Mouse (Mus musculus) MN1 (cell line): Measurements from ENCODE around the gene Tmem219.

Experiments used
- DNase-seq: peaks from one replicate; pipeline ENCODE4 v3.0.0-alpha.2; 2016; ENCODE audit warnings: low spot score

Tmem219 gene

DNA sequence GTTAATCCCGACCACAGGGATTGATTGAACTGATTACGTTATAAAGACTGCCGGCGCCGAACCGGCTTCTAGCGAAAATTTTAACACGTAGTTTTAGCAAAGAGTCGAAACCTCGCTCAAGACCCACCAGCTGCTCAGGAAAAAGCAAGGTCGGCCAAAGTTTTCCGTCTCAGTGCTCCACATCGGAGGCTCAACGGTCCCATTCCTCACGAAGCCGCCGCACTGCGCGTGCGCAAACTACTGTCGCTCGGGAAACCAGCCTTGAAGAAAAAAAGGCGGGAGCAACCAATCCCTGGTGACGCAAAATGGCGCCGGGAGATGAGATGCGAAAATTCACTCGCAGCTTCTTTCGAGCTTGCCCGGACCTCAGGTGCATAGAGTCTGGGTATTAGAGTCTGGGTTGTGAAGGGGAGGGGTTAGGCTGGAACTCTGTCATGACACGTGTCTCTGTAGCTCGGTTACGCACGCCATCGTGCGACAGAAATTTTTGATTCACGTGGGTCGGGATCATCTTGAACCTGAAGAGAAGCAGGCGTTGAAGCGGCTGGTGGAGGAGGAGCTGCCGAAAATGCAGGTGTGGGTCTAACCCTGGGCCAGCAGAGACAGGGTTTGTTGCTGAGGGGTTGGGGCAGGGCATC is 60.5 kb downstream of the Tmem219 start, which contains the start of gene Ino80e:
Ino80e (minus strand) TSS at position 231 of the 638 bp plus-strand sequence.
- peak; percentile 96 for DNase-seq

DNA sequence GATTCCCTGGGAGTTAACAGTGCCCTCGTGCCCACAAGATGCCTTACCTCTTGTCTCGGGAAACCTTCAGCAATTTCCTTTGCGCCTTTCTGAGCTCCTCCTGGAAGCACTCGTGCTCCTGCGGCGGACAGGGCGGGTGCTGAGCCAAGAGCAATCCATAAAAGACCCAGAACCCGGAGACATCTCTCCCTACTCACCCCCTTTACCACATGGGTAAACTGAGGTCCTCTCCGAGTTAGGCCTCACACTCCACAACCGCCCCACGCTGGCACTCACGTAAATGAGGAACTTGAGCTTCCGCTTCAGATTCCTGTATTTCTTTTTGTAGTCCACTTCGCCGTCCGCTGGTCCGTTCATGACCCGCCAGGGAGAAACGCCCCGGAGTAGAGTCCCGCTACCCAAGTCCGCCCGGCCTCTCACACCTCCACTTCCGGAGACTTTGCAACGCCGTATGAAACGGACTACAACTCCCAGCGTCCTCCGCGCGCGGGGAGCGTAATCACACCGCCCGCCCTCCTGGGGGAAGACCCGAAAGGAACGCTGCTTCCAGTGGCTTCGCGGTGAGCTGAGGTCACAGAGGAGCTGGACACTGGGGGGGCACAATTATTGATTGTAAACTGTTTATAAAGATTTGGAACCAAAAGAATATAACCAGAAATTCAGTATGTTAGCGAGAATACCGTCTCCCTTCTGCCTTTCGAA is 61.1 kb downstream of the Tmem219 start, which contains the start of gene Hirip3:
Hirip3 (plus strand) TSS at position 544 of the 702 bp plus-strand sequence.
- peak; percentile 96 for DNase-seq

DNA sequence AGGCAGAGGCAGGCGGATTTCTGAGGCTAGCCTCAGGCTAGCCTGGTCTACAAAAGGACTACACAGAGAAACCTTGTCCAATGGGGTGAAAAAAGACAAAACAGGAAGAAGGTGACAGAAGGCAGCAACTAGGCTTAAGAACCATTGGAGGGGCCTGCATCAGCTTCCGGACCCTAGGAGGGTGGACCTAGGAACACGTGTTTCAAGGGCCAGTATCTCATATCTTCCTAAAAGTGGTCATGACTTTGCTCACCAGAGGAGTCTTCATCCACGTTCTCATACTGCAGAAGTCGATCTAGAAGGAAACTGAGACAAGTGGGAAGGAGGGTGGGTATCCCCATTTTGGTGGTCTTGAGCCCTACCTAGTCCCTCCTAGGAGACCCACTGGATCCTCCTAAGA is 61.7 kb downstream of the Tmem219 start:
- no peak for DNase-seq

DNA sequence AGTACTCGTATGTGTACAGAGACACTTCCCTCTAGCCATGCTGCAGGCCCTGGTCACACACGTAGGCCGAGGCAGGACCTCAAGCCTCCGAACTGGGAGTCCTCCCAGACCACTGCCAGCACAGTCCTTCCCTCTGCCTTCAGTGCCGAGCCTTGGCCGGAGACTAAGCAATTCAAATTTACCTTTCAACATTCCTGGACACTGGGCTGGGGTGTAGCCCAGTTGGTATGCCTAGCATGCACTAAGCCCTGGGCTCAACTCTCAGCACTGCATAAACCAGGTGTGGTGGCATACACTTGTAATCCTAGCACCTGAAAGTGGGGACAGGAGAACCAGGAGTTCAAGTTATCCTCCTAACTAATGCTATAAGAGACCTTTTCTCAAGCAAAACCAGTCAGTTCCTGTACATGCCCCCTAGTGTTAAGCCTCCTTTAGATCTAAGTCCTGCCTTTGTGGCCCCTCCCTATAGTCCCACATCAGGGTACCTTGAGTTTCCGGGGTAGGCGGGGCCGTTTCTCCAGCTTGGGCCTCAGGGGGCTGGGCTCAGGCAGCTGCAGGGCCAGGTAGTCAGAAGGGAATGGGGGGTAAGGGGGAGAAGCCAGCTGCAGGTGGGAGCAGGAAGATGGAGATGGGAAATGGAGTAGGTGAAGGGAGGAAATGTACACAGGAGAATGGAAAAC is 65.8 kb downstream of the Tmem219 start:
- no peak for DNase-seq

DNA sequence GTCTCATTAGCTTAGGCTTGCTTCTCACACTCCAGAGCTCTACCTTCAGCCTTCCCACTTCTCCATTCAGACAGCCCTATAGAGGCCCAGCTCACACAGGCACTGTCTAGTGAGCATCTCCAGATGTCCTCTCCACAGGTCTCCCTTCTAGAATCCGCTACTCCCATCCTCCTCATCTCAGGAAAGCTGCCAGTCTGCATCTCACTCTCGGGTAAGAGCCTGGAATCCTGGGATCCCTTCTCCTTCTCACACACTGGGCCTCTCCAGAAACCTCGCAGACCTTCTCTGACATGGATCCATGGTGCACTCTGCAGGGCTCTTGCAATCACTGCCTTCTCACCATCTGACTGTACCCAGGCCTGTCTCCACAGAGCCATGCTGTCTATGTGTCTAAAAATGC is 67.1 kb downstream of the Tmem219 start:
- DNase-seq = no peak

DNA sequence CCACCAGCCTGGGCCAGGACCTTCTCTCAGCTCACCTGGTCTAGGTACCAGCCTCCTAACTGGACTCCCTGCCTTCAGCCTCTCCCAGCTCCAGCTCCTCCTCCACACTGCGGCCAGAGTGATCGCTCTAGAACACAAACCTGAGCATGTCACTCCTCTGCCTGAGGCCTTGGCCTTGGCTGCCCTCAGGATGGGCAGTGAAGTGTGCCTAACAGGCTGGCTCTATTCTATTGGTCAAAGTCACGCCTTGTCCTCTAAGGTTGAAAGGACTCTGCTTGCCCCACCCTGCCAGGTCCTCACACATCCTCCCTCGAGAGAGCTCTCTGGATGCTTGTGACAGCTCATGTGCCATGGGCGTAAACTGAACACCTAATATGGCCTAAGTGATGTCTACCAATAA is 69.3 kb downstream of the Tmem219 start:
- no peak for DNase-seq

DNA sequence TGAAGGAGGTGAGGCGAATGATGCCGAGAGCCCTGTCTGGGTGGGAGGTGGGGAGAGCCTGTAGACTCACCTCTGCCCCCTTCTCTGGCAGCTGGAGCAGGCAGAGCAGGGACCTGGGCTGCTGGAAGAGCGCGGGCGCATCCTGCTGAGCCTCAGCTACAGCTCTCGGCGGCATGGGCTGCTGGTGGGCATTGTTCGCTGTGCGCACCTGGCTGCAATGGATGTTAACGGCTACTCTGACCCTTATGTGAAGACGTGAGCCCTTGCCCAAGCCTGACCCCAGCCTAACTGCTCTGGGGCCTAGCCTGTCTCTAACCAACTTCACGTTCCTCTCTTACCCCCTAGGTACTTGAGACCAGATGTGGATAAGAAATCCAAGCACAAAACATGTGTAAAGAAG is 71.5 kb downstream of the Tmem219 start:
- no peak for DNase-seq

DNA sequence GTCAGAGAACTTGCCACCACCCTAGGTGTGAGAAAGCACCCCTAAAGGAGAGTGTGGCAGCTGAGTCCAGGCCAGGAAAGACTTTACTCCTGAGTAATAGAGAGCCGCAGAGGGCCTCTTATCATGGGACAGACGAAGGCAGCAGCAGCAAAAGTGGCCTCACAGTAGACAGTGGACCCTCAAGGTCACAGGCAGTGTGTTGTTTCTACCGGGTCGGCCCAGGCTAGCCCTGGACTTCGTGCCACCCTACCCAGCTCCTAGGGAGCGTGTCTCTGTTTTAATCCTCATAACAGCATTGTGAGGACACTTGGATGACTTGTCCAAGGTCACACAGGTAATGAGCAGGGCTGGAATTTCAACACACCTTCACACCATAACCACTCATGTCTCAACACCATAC is 72.6 kb downstream of the Tmem219 start:
- DNase-seq = no peak

DNA sequence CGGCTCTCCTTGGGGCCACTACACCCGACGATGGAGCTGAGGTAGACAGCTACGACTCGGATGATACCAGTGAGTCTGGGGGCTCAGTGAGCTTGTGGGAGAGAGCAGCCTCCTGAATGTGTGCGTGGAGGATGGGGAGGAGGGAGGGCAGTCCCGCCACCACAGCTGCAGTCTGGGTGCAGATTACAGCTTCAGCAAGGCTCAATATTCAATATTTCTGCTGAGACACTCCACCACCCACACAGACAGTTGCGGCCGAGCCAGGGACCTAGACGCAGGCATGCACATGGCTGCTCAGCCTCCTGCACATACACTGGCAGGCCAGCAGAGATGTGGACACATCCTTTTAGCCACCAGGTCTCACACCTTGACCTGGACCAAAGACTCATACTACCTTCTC is 73.9 kb downstream of the Tmem219 start:
- DNase-seq = no peak

DNA sequence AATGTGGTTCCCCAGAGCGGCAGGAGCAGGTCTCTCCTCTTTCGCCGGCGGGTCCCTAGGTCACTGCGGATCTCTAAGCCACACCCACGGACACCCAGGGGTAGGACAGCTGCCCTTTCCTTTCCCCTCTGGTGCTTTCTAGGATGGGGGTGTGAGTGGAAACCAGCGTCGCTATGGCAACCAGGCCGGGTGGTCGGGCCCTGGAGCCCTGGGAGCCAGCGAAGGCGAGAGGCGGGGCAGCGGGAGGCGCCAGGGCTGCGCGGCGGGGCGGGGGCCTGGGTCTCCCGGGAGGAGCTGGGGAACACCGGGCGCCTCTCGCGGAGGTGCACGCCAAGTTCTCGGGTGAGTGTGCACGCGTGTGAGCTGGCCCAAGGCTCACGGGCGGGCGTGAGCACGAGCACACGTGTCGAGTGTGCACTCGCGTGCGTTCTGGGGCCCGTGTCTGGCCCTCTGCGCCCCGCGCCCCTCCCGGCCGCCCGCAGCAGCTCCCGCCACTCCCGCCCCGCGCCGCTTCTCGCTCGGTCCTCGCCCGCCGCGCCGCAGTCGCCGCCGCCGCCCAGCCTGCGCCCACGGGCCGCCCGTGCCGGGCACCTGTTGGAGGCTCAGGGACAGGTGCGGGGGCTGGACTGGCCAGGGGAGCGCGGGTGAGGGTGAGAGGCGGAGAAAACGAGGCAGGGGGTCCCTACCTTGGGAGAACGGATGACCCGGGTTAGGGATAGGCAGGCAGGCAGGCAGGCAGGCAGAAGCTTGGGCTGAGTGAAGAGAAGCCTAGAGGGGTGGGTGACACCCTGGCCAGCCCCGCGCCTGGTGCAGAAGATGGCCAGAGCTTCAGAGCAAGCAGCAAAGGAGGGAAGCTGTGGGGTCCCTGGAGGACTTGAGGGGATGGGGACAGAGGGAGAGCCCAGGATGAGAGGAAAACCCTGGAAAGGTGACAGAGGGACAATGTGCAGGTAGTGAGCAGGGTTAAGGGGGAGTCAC is 75.0 kb downstream of the Tmem219 start:
- peak; percentile 48 for DNase-seq

DNA sequence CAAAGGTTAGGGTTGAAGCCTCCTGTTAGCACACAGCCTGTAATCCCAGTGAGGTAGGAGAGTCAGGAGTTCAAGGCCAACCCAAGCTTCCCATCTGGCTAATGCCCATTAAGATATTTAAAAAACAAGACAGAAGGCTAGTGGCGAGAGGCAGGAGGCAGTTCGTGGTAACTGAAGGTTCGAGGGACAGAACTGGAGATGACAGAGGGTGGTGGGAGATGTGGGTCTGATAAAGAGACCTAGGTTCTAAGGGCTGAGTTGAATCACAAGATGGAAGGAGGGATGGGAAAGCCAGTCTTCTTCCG is 75.6 kb downstream of the Tmem219 start, which contains the start of gene Doc2a:
Doc2a (plus strand) TSS at position 301 of the 305 bp plus-strand sequence.
- no peak for DNase-seq

DNA sequence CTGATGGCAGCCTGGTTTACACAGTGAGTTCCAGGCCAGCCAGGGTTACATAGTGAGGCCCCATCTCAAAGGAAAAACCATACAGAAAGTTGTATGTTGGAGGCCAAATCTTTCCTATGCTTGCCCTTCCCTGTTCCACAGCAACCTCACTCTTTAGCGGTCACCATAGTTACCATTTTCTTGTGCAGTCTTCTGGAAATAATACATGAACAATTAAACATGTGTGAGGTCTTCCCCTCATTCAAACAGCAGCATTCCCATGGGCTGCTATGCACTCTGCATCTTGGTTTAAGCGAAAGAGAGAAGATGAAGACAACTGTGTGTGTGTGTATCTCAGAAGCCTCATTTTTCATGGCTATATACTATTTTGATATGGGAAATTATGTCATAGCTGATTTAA is 77.2 kb downstream of the Tmem219 start:
- DNase-seq = no peak

DNA sequence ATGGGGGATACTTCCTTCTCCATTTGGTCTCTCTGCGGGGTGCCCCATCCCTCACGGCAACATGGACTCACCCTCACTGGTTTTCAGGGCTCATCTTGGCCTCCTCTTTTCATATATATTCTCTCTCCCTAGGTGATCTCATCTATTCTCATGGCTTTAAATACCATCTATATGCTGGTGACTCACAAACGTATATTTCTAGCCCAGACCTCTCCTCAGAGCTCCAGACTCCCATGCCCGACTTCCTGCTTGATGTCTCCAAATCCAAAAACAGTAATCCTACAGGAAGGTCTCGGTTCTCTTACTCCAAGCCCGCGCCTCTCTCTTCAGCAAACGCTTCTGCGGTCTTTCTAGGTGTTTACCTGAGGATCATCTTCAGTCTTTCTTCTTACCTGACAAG is 79.4 kb downstream of the Tmem219 start:
- no peak for DNase-seq
